Mouse (Mus musculus): ENCODE measurements around the gene Clmn. TPM values are rescaled to one million over a fixed set of nuclear protein-coding genes. Genes with fewer than 3 reads are reported as not detected.

The Clmn gene
- polyA plus RNA-seq, 1 experiment, result 0.05 TPM

- H3K27me3 ChIP-seq (ENCODE audit: control insufficient read depth, insufficient read depth, insufficient read length), result no peaks in the 10 kb centered on the region
- no peaks in the 10 kb centered on the region for H3K79me2 ChIP-seq (ENCODE audit: control insufficient read depth, insufficient read depth)
- TF ChIP-seq CTCF (IDR thresholded peaks at IDR 0.05; ENCODE audit: control insufficient read depth, insufficient read depth, insufficient read length) (no peak), CEBPB (IDR thresholded peaks at IDR 0.05; ENCODE audit: low read depth) (no peak), MYOD1 (IDR thresholded peaks at IDR 0.05; ENCODE audit: control insufficient read depth, insufficient read length, low read depth) (no peak), MYOG (IDR thresholded peaks at IDR 0.05; ENCODE audit: control insufficient read depth, extremely low read depth, insufficient read length) (no peak), FOSL1 (IDR thresholded peaks at IDR 0.05; ENCODE audit: insufficient read depth, low read length, poor library complexity, severe bottlenecking) (no peak), MAX (IDR thresholded peaks at IDR 0.05) (no peak), USF1 (IDR thresholded peaks at IDR 0.05; ENCODE audit: low read depth) (no peak)
- H3K79me3 ChIP-seq (ENCODE audit: low read depth), result no peaks in the 10 kb centered on the region
- no peak overlapping the region for H3ac ChIP-seq (ENCODE audit: control insufficient read depth, insufficient read length, low read depth)
- H3K36me3 ChIP-seq (ENCODE audit: control insufficient read depth, insufficient read depth), result no peaks in the 10 kb centered on the region
- H3K4me3 ChIP-seq (ENCODE audit: insufficient read depth, poor library complexity, severe bottlenecking), result no peak overlapping the region
These were observed 99.8 kb downstream of the Clmn start for GRCm38 (mm10) chr12:104765116-104765515.

- no peak overlapping the region for H3ac ChIP-seq (ENCODE audit: control insufficient read depth, insufficient read length, low read depth)
- no peak overlapping the region for H3K4me3 ChIP-seq (ENCODE audit: insufficient read depth, poor library complexity, severe bottlenecking)
- TF ChIP-seq CTCF (IDR thresholded peaks at IDR 0.05; ENCODE audit: control insufficient read depth, insufficient read depth, insufficient read length), result no peak
- TF ChIP-seq CEBPB (IDR thresholded peaks at IDR 0.05; ENCODE audit: low read depth), result no peak
- no peak for TF ChIP-seq MYOD1 (IDR thresholded peaks at IDR 0.05; ENCODE audit: control insufficient read depth, insufficient read length, low read depth)
- no peak for TF ChIP-seq FOSL1 (IDR thresholded peaks at IDR 0.05; ENCODE audit: insufficient read depth, low read length, poor library complexity, severe bottlenecking)
- TF ChIP-seq USF1 (IDR thresholded peaks at IDR 0.05; ENCODE audit: low read depth), result no peak
- no peak for TF ChIP-seq MAX (IDR thresholded peaks at IDR 0.05)
- no peaks in the 10 kb centered on the region for H3K36me3 ChIP-seq (ENCODE audit: control insufficient read depth, insufficient read depth)
- H3K79me2 ChIP-seq (ENCODE audit: control insufficient read depth, insufficient read depth), result no peaks in the 10 kb centered on the region
- no peaks in the 10 kb centered on the region for H3K79me3 ChIP-seq (ENCODE audit: low read depth)
- no peaks in the 10 kb centered on the region for H3K27me3 ChIP-seq (ENCODE audit: control insufficient read depth, insufficient read depth, insufficient read length)
These were observed 101.0 kb downstream of the Clmn start for GRCm38 (mm10) chr12:104763918-104764317.

GRCm38 (mm10) chr12:104761411-104761810 lies 103.5 kb downstream of the Clmn start:
- H3K27me3 ChIP-seq (ENCODE audit: control insufficient read depth, insufficient read depth, insufficient read length), result no peaks in the 10 kb centered on the region
- H3ac ChIP-seq (ENCODE audit: control insufficient read depth, insufficient read length, low read depth), result no peak overlapping the region
- H3K4me3 ChIP-seq (ENCODE audit: insufficient read depth, poor library complexity, severe bottlenecking), result no peak overlapping the region
- no peaks in the 10 kb centered on the region for H3K79me3 ChIP-seq (ENCODE audit: low read depth)
- H3K36me3 ChIP-seq (ENCODE audit: control insufficient read depth, insufficient read depth), result no peaks in the 10 kb centered on the region
- TF ChIP-seq MAX (IDR thresholded peaks at IDR 0.05), result no peak
- no peak for TF ChIP-seq USF1 (IDR thresholded peaks at IDR 0.05; ENCODE audit: low read depth)
- no peak for TF ChIP-seq CTCF (IDR thresholded peaks at IDR 0.05; ENCODE audit: control insufficient read depth, insufficient read depth, insufficient read length)
- no peak for TF ChIP-seq MYOD1 (IDR thresholded peaks at IDR 0.05; ENCODE audit: control insufficient read depth, insufficient read length, low read depth)
- TF ChIP-seq FOSL1 (IDR thresholded peaks at IDR 0.05; ENCODE audit: insufficient read depth, low read length, poor library complexity, severe bottlenecking), result no peak
- TF ChIP-seq MYOG (IDR thresholded peaks at IDR 0.05; ENCODE audit: control insufficient read depth, extremely low read depth, insufficient read length), result no peak
- TF ChIP-seq CEBPB (IDR thresholded peaks at IDR 0.05; ENCODE audit: low read depth), result no peak
- H3K79me2 ChIP-seq (ENCODE audit: control insufficient read depth, insufficient read depth), result no peaks in the 10 kb centered on the region

GRCm38 (mm10) chr12:104758066-104758465 lies 106.8 kb downstream of the Clmn start:
- H3ac ChIP-seq (ENCODE audit: control insufficient read depth, insufficient read length, low read depth), result no peak overlapping the region
- H3K27me3 ChIP-seq (ENCODE audit: control insufficient read depth, insufficient read depth, insufficient read length), result no peaks in the 10 kb centered on the region
- H3K36me3 ChIP-seq (ENCODE audit: control insufficient read depth, insufficient read depth), result no peaks in the 10 kb centered on the region
- TF ChIP-seq FOSL1 (IDR thresholded peaks at IDR 0.05; ENCODE audit: insufficient read depth, low read length, poor library complexity, severe bottlenecking) (no peak), USF1 (IDR thresholded peaks at IDR 0.05; ENCODE audit: low read depth) (no peak), CTCF (IDR thresholded peaks at IDR 0.05; ENCODE audit: control insufficient read depth, insufficient read depth, insufficient read length) (no peak), MYOG (IDR thresholded peaks at IDR 0.05; ENCODE audit: control insufficient read depth, extremely low read depth, insufficient read length) (no peak), MYOD1 (IDR thresholded peaks at IDR 0.05; ENCODE audit: control insufficient read depth, insufficient read length, low read depth) (no peak), CEBPB (IDR thresholded peaks at IDR 0.05; ENCODE audit: low read depth) (no peak), MAX (IDR thresholded peaks at IDR 0.05) (no peak)
- no peaks in the 10 kb centered on the region for H3K79me3 ChIP-seq (ENCODE audit: low read depth)
- no peak overlapping the region for H3K4me3 ChIP-seq (ENCODE audit: insufficient read depth, poor library complexity, severe bottlenecking)
- H3K79me2 ChIP-seq (ENCODE audit: control insufficient read depth, insufficient read depth), result no peaks in the 10 kb centered on the region

GRCm38 (mm10) chr12:104753686-104754085 lies 111.2 kb downstream of the Clmn start:
- peaks cover 31% of the 10 kb centered on the region for H3K79me2 ChIP-seq (ENCODE audit: control insufficient read depth, insufficient read depth)
- peaks cover 28% of the 10 kb centered on the region for H3K79me3 ChIP-seq (ENCODE audit: low read depth)
- no peak overlapping the region for H3K4me3 ChIP-seq (ENCODE audit: insufficient read depth, poor library complexity, severe bottlenecking)
- no peak for TF ChIP-seq FOSL1 (IDR thresholded peaks at IDR 0.05; ENCODE audit: insufficient read depth, low read length, poor library complexity, severe bottlenecking)
- no peak for TF ChIP-seq CTCF (IDR thresholded peaks at IDR 0.05; ENCODE audit: control insufficient read depth, insufficient read depth, insufficient read length)
- no peak for TF ChIP-seq CEBPB (IDR thresholded peaks at IDR 0.05; ENCODE audit: low read depth)
- no peak for TF ChIP-seq MAX (IDR thresholded peaks at IDR 0.05)
- TF ChIP-seq MYOD1 (IDR thresholded peaks at IDR 0.05; ENCODE audit: control insufficient read depth, insufficient read length, low read depth), result no peak
- no peak for TF ChIP-seq USF1 (IDR thresholded peaks at IDR 0.05; ENCODE audit: low read depth)
- H3K36me3 ChIP-seq (ENCODE audit: control insufficient read depth, insufficient read depth), result peaks cover 8% of the 10 kb centered on the region
- no peaks in the 10 kb centered on the region for H3K27me3 ChIP-seq (ENCODE audit: control insufficient read depth, insufficient read depth, insufficient read length)
- H3ac ChIP-seq (ENCODE audit: control insufficient read depth, insufficient read length, low read depth), result no peak overlapping the region
